Mouse (Mus musculus) mature B cell (primary cell): ENCODE results near the gene Bach1.
"Not testable (repeated sequence)": the region's sequence is repeated elsewhere in the genome, so short reads cannot be mapped to it uniquely, and the experiment has no call there.

Source experiments
- in situ Hi-C: fragments of 300-500 bp; cut with MboI; formaldehyde crosslinking; loops from 2 replicates; pipeline ENCODE4 v1.14.3; 2019

The Bach1 gene

DNA sequence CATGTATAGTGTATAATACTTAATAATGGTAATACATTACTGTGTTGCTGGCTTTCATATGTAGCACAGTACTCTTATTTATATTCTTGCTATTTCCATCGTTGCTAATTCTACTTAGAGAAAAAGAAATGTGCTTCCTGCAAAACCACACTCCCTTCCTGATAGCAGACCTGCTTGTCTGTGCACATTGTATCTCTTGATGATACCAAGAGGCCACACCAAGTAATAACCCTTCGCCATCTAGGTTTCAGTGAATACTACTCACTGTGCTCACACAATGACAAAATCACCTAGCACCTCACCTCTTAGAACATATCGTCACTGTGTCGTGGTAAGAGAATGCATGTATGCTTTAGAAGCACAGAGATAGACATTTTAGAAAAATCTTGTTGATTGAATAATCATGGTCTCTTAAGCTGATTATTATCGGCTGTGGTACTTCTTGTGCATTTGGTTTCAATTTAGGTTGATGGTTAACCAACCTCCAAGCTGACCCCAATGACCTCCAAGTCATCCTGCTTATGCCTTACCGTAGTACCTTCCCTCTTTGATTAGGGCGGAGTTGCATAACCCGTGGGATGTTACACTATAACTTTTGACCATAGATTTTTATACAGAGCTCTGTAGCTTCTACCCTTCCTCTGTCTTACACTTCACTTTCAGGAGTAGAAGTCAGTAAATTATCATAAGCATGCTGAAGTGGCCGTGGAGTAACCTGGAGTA lies 17.7 kb upstream of the Bach1 start:
- in situ Hi-C loops: no loop called here

DNA sequence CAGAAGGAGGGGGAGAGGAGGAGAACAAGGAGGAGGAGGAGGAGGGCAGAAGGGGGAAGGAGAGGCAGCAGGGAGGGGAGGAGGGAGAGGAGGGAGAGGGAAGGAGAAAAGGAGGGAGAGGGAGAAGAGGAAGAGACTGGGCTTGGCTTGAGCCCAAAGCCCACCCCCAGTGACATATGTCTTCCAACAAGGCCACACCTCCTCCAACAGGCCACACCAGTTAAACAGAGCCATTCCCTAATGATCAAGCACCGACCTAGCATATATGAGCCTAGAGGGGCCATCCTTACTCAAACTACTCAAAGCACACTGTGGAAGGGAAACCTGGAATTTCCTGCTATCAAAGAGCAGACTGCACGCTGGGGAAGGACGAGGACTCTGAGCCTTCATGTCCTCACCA lies 16.9 kb upstream of the Bach1 start:
- in situ Hi-C loops: no loop called here

GRCm38 (mm10) chr16:87686458-87686857 lies 12.3 kb upstream of the Bach1 start:
- in situ Hi-C loops: no loop called here

DNA sequence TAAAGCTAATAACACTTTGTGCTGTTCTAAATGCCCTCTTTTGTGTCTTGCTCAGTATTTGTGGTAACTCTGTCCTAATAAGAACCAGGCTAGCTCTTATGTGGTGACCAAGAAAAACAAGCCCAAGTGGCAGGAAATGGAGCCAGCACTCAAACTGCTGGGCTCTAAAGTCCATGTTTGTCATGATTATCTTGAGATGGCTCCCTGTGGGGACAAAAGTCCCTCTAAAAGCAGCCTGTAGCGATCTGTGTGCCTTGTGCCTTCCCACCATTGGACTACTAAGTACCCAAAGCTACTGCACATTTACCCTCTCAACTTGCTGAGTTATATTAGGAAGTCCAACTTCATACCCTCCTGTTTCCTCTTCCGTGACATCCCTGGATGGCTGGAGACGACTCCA lies 11.4 kb upstream of the Bach1 start:
- in situ Hi-C loops: no loop called here

- in situ Hi-C loops: not testable (repeated sequence)
These were observed 10.4 kb upstream of the Bach1 start for GRCm38 (mm10) chr16:87688328-87688727.

DNA sequence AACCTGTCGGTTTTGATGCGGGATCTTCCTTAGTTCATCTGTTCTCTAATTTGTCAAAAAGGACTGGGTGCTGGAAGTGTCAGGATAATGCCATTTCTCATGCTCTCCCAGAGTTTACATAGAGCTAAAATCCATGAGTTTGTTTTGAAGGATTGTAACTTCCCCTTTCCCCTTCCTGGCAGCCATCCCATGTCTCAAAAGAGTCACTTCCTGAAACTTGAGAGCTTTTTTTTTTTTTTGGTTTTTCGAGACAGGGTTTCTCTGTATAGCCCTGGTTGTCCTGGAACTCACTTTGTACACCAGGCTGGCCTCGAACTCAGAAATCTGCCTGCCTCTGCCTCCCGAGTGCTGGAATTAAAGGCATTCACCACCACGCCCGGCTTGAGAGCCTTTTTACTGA lies 9.9 kb upstream of the Bach1 start:
- in situ Hi-C loops: not testable (repeated sequence)

- in situ Hi-C loops: no loop called here
These were observed 9.5 kb upstream of the Bach1 start for GRCm38 (mm10) chr16:87689225-87689624.

GRCm38 (mm10) chr16:87690506-87690905 lies 8.2 kb upstream of the Bach1 start:
- in situ Hi-C loops: no loop called here

GRCm38 (mm10) chr16:87691102-87691501 lies 7.6 kb upstream of the Bach1 start:
- in situ Hi-C loops: no loop called here

- in situ Hi-C loops: no loop called here
These were observed 6.2 kb upstream of the Bach1 start for GRCm38 (mm10) chr16:87692591-87692990.

DNA sequence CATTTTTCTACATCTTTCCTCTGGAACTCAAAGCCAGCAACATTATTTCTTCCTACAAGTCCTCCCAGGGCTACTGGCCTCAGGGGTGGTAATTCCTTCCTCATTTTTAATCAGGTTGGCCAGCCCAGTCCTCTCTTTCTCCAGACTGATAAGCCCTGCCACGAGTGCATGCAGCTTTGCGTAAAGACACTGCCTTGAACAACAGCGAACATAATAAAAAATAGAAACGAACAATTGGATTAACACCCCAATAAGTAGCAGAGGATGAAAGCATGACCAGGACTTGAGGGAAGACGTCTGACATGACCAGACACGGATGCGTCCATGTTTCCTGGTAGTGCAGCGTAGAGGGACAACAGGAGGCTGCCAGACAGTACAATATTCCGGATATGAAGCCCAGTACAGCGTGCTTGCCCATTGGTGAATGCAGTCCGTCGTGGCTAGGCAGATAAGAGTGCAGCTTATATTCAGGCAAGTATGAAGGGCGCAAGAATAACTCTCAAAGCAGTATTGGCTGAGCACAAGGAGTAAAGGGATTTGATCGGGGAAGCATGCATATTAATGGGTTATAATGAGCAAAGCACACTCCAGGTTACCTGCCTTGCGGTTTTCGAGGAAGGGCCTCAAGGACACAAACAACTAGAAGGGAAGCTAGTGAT lies 909 bp upstream of the Bach1 start:
- in situ Hi-C loops: no loop called here

DNA sequence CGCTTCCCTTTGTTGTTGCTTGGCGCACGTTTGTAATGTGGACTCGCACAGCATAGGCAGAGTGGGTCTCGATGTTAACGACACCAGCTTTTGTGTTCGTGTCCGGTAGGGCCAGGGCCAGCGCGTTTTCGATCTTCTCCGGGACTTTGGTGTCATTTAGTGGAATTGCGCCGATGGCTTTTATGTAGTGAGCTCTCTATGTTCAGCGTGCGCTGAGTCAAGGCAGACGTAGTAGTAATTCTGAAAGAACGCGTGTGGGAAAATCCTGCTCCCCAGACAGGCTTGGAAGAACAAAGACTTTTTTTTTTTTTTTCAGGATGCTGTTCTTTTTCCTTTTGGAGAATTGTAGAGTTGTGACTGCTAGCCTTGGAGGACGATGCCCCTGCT lies 554 bp downstream of the Bach1 start:
- in situ Hi-C loops: no loop called here

GRCm38 (mm10) chr16:87699693-87700394 lies 1.1 kb downstream of the Bach1 start:
- in situ Hi-C loops: loop anchor here (10.0 kb wide), 1 partner anchor 265 kb away; the partner anchor contains the start of gene Ltn1

DNA sequence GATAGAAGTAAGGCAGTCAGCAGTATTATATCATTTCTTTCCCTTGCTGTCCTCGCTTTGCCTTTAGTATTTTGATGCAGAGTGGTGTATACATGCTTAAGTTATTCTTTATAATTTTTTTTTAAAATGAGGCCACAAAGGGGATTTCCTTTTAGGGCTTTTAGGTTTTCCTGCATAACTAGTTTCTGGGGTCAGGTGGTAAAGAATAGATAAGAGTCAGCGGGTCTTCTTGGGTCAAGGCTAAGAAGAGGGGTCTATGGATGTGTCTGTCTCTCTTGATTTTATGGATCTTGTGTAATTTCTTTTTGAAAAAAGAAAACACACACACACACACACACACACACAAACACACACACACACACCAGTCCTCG lies 1.6 kb downstream of the Bach1 start:
- in situ Hi-C loops: loop anchor here (10.0 kb wide), 1 partner anchor 266 kb away; the partner anchor contains the start of gene Ltn1

DNA sequence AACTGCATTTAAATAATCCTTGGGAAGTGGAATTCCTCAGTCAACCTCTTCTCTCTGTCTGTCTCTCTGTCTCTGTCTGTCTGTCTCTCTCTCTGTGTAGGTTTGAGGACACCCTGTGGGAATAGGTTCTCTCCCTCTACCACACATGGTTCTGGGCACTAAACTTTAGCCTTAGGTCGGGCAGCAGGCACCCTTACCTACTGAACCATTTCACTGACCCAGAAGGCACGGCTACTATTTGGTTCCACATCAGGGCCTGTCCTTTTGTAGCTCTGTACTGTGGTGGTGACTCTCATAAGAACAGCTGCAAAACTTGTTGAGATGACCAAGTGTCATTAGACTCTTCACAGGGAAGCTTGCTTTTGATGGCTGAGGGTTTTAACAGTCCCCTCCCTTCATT lies 3.1 kb downstream of the Bach1 start:
- in situ Hi-C loops: loop anchor here (10.0 kb wide), 1 partner anchor 267 kb away; the partner anchor contains the start of gene Ltn1

DNA sequence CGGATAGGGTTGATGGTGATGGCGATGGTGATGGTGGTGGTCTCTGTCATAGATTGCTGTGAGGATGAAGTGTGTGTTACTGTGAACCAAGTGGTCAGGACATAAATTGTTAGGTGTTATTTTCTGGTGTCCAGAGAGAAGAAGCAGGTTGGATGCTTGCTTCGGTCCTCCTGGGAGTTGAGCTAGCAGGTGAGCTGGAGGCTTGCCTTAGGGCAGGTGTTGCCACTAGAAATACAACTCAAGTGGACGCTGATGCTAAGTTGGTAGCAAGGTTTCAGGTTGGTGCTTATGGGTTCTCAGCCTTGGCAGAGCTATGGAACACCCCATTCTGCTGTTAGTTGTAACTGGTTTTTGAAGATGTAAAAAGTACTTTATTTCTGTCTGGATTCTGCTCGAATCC lies 4.1 kb downstream of the Bach1 start:
- in situ Hi-C loops: loop anchor here (10.0 kb wide), 1 partner anchor 268 kb away; the partner anchor contains the start of gene Ltn1

DNA sequence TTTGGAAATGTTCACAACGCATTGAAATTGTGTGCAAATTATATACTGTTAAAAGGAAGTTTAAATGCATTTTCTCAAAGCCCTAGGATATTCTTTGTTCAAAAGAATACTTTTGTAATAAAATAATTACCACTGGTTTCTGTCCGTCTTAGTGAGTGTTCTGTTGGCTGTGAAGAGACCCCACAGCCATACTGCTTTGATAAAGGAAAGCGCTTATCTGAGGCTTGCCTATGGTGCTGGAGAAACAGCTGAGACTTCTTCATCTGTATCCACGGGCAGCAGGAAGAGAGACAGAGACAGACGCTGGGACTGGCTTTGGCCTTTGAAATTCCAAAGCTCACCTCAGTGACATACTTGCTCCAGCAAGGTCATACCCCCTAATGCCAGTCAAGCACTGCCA lies 5.5 kb downstream of the Bach1 start:
- in situ Hi-C loops: loop anchor here (10.0 kb wide), 1 partner anchor 269 kb away; the partner anchor contains the start of gene Ltn1

GRCm38 (mm10) chr16:87705892-87706589 lies 7.3 kb downstream of the Bach1 start:
- in situ Hi-C loops: loop anchor here (10.0 kb wide), 1 partner anchor 271 kb away; the partner anchor contains the start of gene Ltn1

GRCm38 (mm10) chr16:87707335-87707734 lies 8.6 kb downstream of the Bach1 start:
- in situ Hi-C loops: loop anchor here (10.0 kb wide), 1 partner anchor 273 kb away; the partner anchor contains the start of gene Ltn1

DNA sequence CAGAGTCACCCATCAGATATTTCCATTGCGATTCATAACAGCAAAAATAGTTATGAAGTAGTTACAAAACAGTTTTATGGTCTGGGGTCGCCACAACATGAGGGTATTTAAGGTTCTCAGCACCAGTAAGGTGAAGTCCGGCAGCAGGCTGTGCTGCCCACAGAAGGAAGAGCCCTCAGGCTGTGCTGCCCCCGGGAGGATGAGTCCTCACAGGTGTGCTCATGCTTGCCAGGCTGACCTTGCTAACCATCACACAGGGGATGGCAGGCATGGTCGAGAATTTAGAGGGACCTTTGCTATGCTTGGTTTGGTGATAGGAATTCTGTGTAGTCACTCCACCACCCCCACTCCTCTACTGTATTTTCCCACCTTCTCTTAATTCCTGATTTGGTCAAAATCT lies 9.8 kb downstream of the Bach1 start:
- in situ Hi-C loops: loop anchor here (10.0 kb wide), 1 partner anchor 274 kb away; the partner anchor contains the start of gene Ltn1

GRCm38 (mm10) chr16:87709144-87709543 lies 10.4 kb downstream of the Bach1 start:
- in situ Hi-C loops: loop anchor here (10.0 kb wide), 1 partner anchor 274 kb away; the partner anchor contains the start of gene Ltn1

- in situ Hi-C loops: loop anchor here (10.0 kb wide), 1 partner anchor 275 kb away; the partner anchor contains the start of gene Ltn1
These were observed 11.2 kb downstream of the Bach1 start for GRCm38 (mm10) chr16:87709971-87710370.
